Comparison of ENCODE assay signal across 8 mouse cellular contexts in genomic region chr17:12372021-12372420, GRCm38 (mm10). TPM values are rescaled to one million over a fixed set of nuclear protein-coding genes. Genes with fewer than 3 reads are reported as not detected.
DNase-seq lines count a peak whose midpoint lies in the region; ATAC-seq lines count a peak whose summit lies in the region.

No protein-coding gene starts in this region.

- H3K4me1 ChIP-seq in limb, embryonic 11.5 days (ENCODE audit: control insufficient read depth, insufficient read depth, low read length): no peaks in the 10 kb centered on the region
- 0 out of 2 replicates have a peak, but pooled peaks cover 5% of the 10 kb centered on the region for H3K4me1 ChIP-seq in midbrain, embryonic 15.5 days

- H3K4me2 ChIP-seq in limb, embryonic 11.5 days (ENCODE audit: low read depth, severe bottlenecking): no peak overlapping the region
- H3K4me2 ChIP-seq in midbrain, embryonic 15.5 days: no peak overlapping the region

- no peak overlapping the region for H3K9ac ChIP-seq in limb, embryonic 11.5 days (ENCODE audit: low read length)
- no peak overlapping the region for H3K9ac ChIP-seq in midbrain, embryonic 15.5 days

- DNase-seq in right cerebral cortex, adult 18-20 months: peak; percentile 64
- DNase-seq in right cerebral cortex, postnatal 25 days: no peak
- peak; percentile 78 for DNase-seq in embryo, embryonic 11 days
- peak; percentile 37 for DNase-seq in gastrocnemius, postnatal 25 days
- peak; percentile 54 for DNase-seq in kidney, adult 11 months
- DNase-seq in limb, embryonic 11.5 days (ENCODE audit: low spot score): peak; percentile 78
- DNase-seq in spleen, postnatal 10 days (ENCODE audit: low spot score in 2 of 2): peak; percentile 64 to 87

- no peak for ATAC-seq in limb, embryonic 11.5 days (ENCODE audit: insufficient number of reproducible peaks, low FRiP score, low TSS enrichment, low read depth)
- peak; percentile 53; the same call in 1 of the 2 replicates for ATAC-seq in midbrain, embryonic 15.5 days (replicated peaks)

- no peak overlapping the region for H3K4me3 ChIP-seq in limb, embryonic 11.5 days (ENCODE audit: low read depth, low read length)
- H3K4me3 ChIP-seq in midbrain, embryonic 15.5 days: no peak overlapping the region

- H3K9me3 ChIP-seq in limb, embryonic 11.5 days (ENCODE audit: control insufficient read depth, low read length): no peaks in the 10 kb centered on the region
- no peaks in the 10 kb centered on the region for H3K9me3 ChIP-seq in midbrain, embryonic 15.5 days

- H3K27me3 ChIP-seq in limb, embryonic 11.5 days (ENCODE audit: control insufficient read depth, insufficient read depth, low read length): no peaks in the 10 kb centered on the region
- peaks cover 3% of the 10 kb centered on the region; the same call in 1 of the 2 replicates for H3K27me3 ChIP-seq in midbrain, embryonic 15.5 days (replicated peaks)

- H3K36me3 ChIP-seq in limb, embryonic 11.5 days (ENCODE audit: control insufficient read depth, insufficient read depth, low read length): no peaks in the 10 kb centered on the region
- no peaks in the 10 kb centered on the region for H3K36me3 ChIP-seq in midbrain, embryonic 15.5 days (replicated peaks)

- no peak overlapping the region for H3K27ac ChIP-seq in limb, embryonic 11.5 days (replicated peaks; ENCODE audit: low read depth, low read length)
- no peak overlapping the region for H3K27ac ChIP-seq in midbrain, embryonic 15.5 days

- 44% methylated on average over 4 of the region's 4 CpGs for WGBS in limb, embryonic 11.5 days
- WGBS in midbrain, embryonic 15.5 days: 28% methylated on average over 4 of the region's 4 CpGs

RNA-seq across cellular contexts. Expression of gene Plg, which starts 6.4 kb away (rescaled TPM):
- total RNA-seq in gastrocnemius, postnatal 25 days (2021): not detected
- polyA plus RNA-seq in limb, embryonic 11.5 days (2014; fragmentation: Nextera tagmentation; extraction: Ambion mirVana): 0.15 TPM in 1 of 2 replicates, not detected in the other
- 0.09 and 0.55 TPM in 2 replicates for polyA plus RNA-seq in midbrain, embryonic 15.5 days (2015; fragmentation: Nextera tagmentation; extraction: Ambion mirVana)

RNA-seq across cellular contexts. Expression of gene Map3k4, which starts 53.4 kb away (rescaled TPM):
- total RNA-seq in gastrocnemius, postnatal 25 days (2021): 10 to 100 TPM; 25.5 to 25.7 TPM
- polyA plus RNA-seq in limb, embryonic 11.5 days (2014; fragmentation: Nextera tagmentation; extraction: Ambion mirVana): 48.0 and 48.3 TPM in 2 replicates
- polyA plus RNA-seq in midbrain, embryonic 15.5 days (2015; fragmentation: Nextera tagmentation; extraction: Ambion mirVana): 38.8 and 50.8 TPM in 2 replicates
